Mouse (Mus musculus) stomach, embryonic 15.5 days (tissue): ENCODE measurements around the gene Pam. TPM values are rescaled to one million over a fixed set of nuclear protein-coding genes. Genes with fewer than 3 reads are reported as not detected.
"Not testable (repeated sequence)": the region's sequence is repeated elsewhere in the genome, so short reads cannot be mapped to it uniquely, and the experiment has no call there.

ENCODE experiments used
- ATAC-seq: fragments of 200-750 bp; cut with Nextera tagmentation; 2 replicates; pipeline ENCODE4 v1.8.0; 2017; ENCODE audit warnings: low read depth, moderate number of reproducible peaks, moderate TSS enrichment; ENCODE audit not compliant: insufficient read depth, low FRiP score
- H3K27ac ChIP-seq: fragments of 300-500 bp; sonication (generic); 2 replicates; pipeline ENCODE4 v1.5.1; 2015; ENCODE audit warnings: mild to moderate bottlenecking, inconsistent platforms
- H3K27me3 ChIP-seq: fragments of 300-500 bp; sonication (generic); replicated peaks from 2 replicates; pipeline ENCODE4 v1.6.1; 2015; ENCODE audit warnings: inconsistent platforms
- H3K36me3 ChIP-seq: fragments of 300-500 bp; sonication (generic); 2 replicates; pipeline ENCODE4 v1.6.1; 2015; ENCODE audit warnings: inconsistent platforms
- H3K4me1 ChIP-seq: fragments of 300-500 bp; sonication (generic); 2 replicates; pipeline ENCODE4 v1.6.1; 2015; ENCODE audit warnings: inconsistent platforms
- H3K4me2 ChIP-seq: fragments of 300-500 bp; sonication (generic); 2 replicates; pipeline ENCODE4 v1.6.1; 2015; ENCODE audit warnings: mild to moderate bottlenecking, inconsistent platforms
- H3K4me3 ChIP-seq: fragments of 300-500 bp; sonication (generic); replicated peaks from 2 replicates; pipeline ENCODE4 v1.5.1; 2015; ENCODE audit warnings: inconsistent platforms
- H3K9ac ChIP-seq: fragments of 300-500 bp; sonication (generic); 2 replicates; pipeline ENCODE4 v1.6.1; 2015; ENCODE audit warnings: inconsistent platforms
- H3K9me3 ChIP-seq: fragments of 300-500 bp; sonication (generic); 2 replicates; pipeline ENCODE4 v1.6.1; 2016; ENCODE audit warnings: inconsistent platforms
- WGBS: fragments of 180-500 bp; shearing (Covaris S2); methylation state at CpG from one replicate; pipeline ENCODE4 v1.1.7; 2015; 5-methylcytosine and 5-hydroxymethylcytosine counted together
- polyA plus RNA-seq: library from polyadenylated mRNA; unstranded; fragments of >200 nt; fragmentation: Nextera tagmentation; extraction: Ambion mirVana; gene quantifications from 2 replicates; pipeline ENCODE4 v1.2.1, GENCODE M21; 2015

Gene Pam
- polyA plus RNA-seq, 1 experiment from 2014 or later: 60.2 TPM

GRCm38 (mm10) chr1:98028468-98028867 is 67.0 kb downstream of the Pam start:
- H3K9ac ChIP-seq: no peak overlapping the region
- no peaks in the 10 kb centered on the region for H3K9me3 ChIP-seq
- H3K4me2 ChIP-seq: no peak overlapping the region
- H3K36me3 ChIP-seq: no peaks in the 10 kb centered on the region
- no peaks in the 10 kb centered on the region for H3K4me1 ChIP-seq
- no peak overlapping the region for H3K27ac ChIP-seq
- 87% methylated on average over 5 of the region's 5 CpGs for WGBS
- H3K27me3 ChIP-seq: no peaks in the 10 kb centered on the region
- no peak for ATAC-seq
- no peak overlapping the region for H3K4me3 ChIP-seq

DNA sequence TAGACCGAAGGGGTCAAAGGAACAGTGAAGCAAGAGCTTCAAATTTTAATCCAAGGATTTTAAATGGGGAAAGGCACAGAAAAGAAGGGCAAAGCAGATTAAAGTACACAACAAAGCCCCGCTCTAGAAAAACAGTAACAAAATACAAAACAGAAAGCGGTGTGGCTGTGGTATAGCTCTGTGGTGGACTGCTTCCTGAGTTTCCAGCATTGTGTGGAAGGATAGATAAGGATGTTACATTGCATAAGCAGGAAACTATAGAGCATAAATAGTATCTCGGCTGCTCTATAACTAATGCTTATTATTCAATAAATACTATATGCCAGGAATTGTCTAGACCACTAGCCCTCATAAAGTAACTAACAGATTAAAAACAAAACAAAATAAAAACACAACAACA is 67.5 kb downstream of the Pam start:
- 80% methylated on average over 4 of the region's 4 CpGs for WGBS
- Histone ChIP-seq H3K9me3 (no peaks in the 10 kb centered on the region), H3K9ac (no peak overlapping the region), H3K4me2 (no peak overlapping the region), H3K36me3 (no peaks in the 10 kb centered on the region), H3K27me3 (no peaks in the 10 kb centered on the region), H3K4me1 (no peaks in the 10 kb centered on the region), H3K27ac (no peak overlapping the region), H3K4me3 (no peak overlapping the region)
- ATAC-seq: no peak

DNA sequence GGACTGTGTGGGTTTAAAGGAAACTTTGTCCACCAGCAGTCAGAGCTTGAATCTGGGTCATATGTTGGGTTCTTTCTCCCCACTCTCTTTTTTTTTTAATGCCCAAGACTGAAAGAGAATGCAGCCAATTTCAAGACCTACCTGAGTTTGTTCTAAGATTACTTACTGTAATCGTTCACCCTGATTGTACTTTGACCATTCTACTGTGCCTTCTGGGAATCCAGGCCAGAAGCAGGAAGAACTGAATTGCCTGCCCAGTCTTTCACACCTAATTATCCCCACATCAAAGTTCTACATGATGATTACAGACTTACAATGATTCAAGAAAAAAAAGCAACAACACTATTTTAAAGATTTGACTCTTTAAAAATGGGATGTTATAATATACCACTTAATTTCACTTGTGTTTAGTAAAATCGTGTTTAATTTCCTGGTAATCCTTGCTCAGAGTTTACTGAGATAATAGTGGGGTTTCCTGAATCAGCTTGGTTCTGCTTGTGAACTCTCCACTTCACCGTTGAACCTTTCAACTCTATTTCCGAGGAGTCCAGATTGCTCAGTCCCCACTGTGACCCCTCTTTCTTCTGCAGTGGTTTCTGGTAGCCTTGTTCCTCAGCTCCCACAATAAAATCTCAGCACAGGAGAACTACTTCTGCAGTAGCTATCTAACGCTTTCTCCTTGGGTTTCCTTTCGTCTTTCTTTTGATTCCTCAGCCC is 69.4 kb downstream of the Pam start:
- ATAC-seq: no peak
- Histone ChIP-seq H3K27ac (no peak overlapping the region), H3K9ac (no peak overlapping the region), H3K9me3 (no peaks in the 10 kb centered on the region), H3K4me1 (no peaks in the 10 kb centered on the region), H3K4me2 (no peak overlapping the region), H3K36me3 (no peaks in the 10 kb centered on the region), H3K27me3 (no peaks in the 10 kb centered on the region), H3K4me3 (no peak overlapping the region)
- WGBS: 72% methylated on average over 6 of the region's 6 CpGs

- WGBS: 84% methylated on average over 4 of the region's 4 CpGs
- H3K36me3 ChIP-seq: no peaks in the 10 kb centered on the region
- no peaks in the 10 kb centered on the region for H3K27me3 ChIP-seq
- ATAC-seq: no peak
- H3K4me2 ChIP-seq: no peak overlapping the region
- H3K4me3 ChIP-seq: no peak overlapping the region
- H3K27ac ChIP-seq: no peak overlapping the region
- no peaks in the 10 kb centered on the region for H3K4me1 ChIP-seq
- no peaks in the 10 kb centered on the region for H3K9me3 ChIP-seq
- no peak overlapping the region for H3K9ac ChIP-seq
Measured at GRCm38 (mm10) chr1:98023866-98024265, 71.6 kb downstream of the Pam start.

DNA sequence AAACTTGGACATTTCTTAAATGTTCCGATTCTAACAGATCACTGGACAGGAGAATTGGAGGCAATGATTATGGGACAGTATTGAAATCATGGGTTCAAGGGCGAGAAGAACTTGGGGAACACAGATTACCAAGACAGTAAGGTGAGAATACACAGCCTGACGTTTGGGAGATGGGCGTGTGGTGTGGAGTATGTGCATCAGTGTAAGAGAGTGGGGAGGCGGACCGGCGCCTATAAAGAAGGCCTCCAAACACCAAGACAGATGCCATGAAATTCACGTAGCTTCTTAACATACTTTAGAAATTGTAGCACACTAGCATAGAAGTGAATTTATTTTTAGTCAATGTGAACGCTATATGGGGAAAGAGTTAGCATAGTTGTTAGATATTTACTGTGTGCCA is 76.5 kb downstream of the Pam start:
- no peak for ATAC-seq
- H3K4me3 ChIP-seq: no peak overlapping the region
- H3K36me3 ChIP-seq: no peaks in the 10 kb centered on the region
- H3K4me1 ChIP-seq: no peaks in the 10 kb centered on the region
- H3K27me3 ChIP-seq: no peaks in the 10 kb centered on the region
- no peaks in the 10 kb centered on the region for H3K9me3 ChIP-seq
- H3K27ac ChIP-seq: no peak overlapping the region
- H3K4me2 ChIP-seq: no peak overlapping the region
- H3K9ac ChIP-seq: no peak overlapping the region
- WGBS: 87% methylated on average over 9 of the region's 9 CpGs

DNA sequence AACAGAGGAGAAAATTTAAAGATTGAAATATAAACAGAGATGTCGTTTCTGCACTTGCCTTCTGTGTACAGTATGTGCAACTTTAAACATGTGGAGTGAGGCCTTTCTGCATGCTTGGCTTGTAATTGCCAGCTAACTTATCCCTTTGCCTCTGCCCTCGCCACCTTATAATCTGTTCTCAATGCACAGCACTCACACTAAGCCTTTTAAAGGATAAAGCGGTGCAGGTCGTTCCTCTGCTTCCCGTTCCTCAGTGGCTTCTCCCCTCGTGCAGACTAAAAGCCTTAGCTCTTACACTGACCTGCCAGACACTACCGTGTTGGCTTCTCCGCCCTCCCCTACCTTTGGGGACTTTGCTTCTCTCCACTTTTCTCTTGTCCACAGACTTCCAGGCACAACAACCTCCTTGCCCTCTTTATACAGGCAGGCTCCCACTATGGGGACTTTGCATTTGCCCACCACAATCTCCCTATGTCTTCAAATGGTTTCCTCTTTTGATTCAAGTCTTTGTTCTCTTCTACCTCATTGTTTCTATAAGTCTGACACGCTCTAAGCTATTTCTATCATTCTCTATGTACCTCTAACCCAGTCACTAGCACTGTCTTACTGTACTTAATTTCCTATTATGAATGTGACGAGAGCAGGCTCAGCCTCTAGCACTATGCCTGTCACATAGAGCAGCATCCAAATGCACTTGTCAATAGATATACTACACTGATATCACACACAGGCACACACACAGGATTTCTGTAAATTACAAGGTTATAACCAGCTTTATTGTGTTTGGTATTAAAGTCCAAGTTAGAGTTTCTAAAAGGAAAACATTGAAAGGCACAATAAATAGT is 79.2 kb downstream of the Pam start:
- no peaks in the 10 kb centered on the region for H3K9me3 ChIP-seq
- H3K4me3 ChIP-seq: no peak overlapping the region
- H3K36me3 ChIP-seq: no peaks in the 10 kb centered on the region
- ATAC-seq: no peak
- H3K9ac ChIP-seq: no peak overlapping the region
- H3K27me3 ChIP-seq: no peaks in the 10 kb centered on the region
- no peak overlapping the region for H3K27ac ChIP-seq
- H3K4me2 ChIP-seq: no peak overlapping the region
- H3K4me1 ChIP-seq: no peaks in the 10 kb centered on the region
- WGBS: 62% methylated on average over 10 of the region's 10 CpGs

- no peak overlapping the region for H3K9ac ChIP-seq
- H3K27me3 ChIP-seq: no peaks in the 10 kb centered on the region
- no peaks in the 10 kb centered on the region for H3K9me3 ChIP-seq
- ATAC-seq: no peak
- no peak overlapping the region for H3K4me3 ChIP-seq
- H3K36me3 ChIP-seq: no peaks in the 10 kb centered on the region
- H3K27ac ChIP-seq: no peak overlapping the region
- H3K4me1 ChIP-seq: no peaks in the 10 kb centered on the region
- no peak overlapping the region for H3K4me2 ChIP-seq
- WGBS: 75% methylated on average over 4 of the region's 4 CpGs
Measured at GRCm38 (mm10) chr1:98015564-98015963, 79.9 kb downstream of the Pam start.

GRCm38 (mm10) chr1:98002561-98003425 is 92.7 kb downstream of the Pam start:
- 48% methylated on average over 7 of the region's 7 CpGs for WGBS
- no peak overlapping the region for H3K4me2 ChIP-seq
- H3K4me1 ChIP-seq: 0 out of 2 replicates have a peak, but pooled peaks cover 3% of the 10 kb centered on the region
- H3K9ac ChIP-seq: no peak overlapping the region
- H3K9me3 ChIP-seq: no peaks in the 10 kb centered on the region
- no peak overlapping the region for H3K27ac ChIP-seq
- H3K27me3 ChIP-seq: no peaks in the 10 kb centered on the region
- peak; percentile 39; the same call in 1 of the 2 replicates for ATAC-seq
- no peak overlapping the region for H3K4me3 ChIP-seq
- no peaks in the 10 kb centered on the region for H3K36me3 ChIP-seq

- Histone ChIP-seq H3K4me2 (no peak overlapping the region), H3K27me3 (no peaks in the 10 kb centered on the region), H3K9ac (no peak overlapping the region), H3K4me3 (no peak overlapping the region), H3K36me3 (no peaks in the 10 kb centered on the region), H3K27ac (no peak overlapping the region), H3K9me3 (no peaks in the 10 kb centered on the region), H3K4me1 (0 out of 2 replicates have a peak, but pooled peaks cover 3% of the 10 kb centered on the region)
- no peak for ATAC-seq
- WGBS: 74% methylated on average over 2 of the region's 2 CpGs
Measured at GRCm38 (mm10) chr1:97999465-97999864, 96.0 kb downstream of the Pam start.

- not testable (repeated sequence) for H3K27me3 ChIP-seq, ATAC-seq, H3K36me3 ChIP-seq, H3K27ac ChIP-seq, H3K9ac ChIP-seq, H3K4me2 ChIP-seq, H3K4me1 ChIP-seq, H3K9me3 ChIP-seq, H3K4me3 ChIP-seq
- 53% methylated on average over 5 of the region's 5 CpGs for WGBS
Measured at GRCm38 (mm10) chr1:97998961-97999360, 96.5 kb downstream of the Pam start.

DNA sequence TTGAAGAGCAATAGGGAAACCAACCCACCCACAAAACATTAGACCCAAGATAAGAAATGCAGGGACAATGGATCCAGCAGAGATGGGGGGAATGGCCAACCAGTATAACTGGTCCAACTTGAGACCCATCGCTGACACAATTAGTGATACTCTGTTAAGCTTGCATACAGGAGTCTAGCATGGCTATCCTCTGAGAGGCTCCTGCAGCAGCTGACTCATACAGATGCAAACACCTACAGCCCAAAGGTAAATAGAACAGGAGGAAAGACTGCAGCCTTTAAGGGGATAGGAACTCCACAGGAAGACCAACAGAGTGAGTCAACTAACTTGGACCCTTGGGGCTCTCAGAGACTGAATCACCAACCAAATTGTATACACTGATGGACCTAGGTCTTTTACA is 98.4 kb downstream of the Pam start:
- no peak overlapping the region for H3K9ac ChIP-seq
- peak; percentile 78; the same call in 1 of the 2 replicates for ATAC-seq
- no peaks in the 10 kb centered on the region for H3K27me3 ChIP-seq
- H3K4me2 ChIP-seq: no peak overlapping the region
- H3K4me1 ChIP-seq: 0 out of 2 replicates have a peak, but pooled peaks cover under 1% of the 10 kb centered on the region
- H3K27ac ChIP-seq: no peak overlapping the region
- WGBS: 76% methylated on average over 1 of the region's 1 CpGs
- H3K9me3 ChIP-seq: no peaks in the 10 kb centered on the region
- no peak overlapping the region for H3K4me3 ChIP-seq
- no peaks in the 10 kb centered on the region for H3K36me3 ChIP-seq
